Mouse (Mus musculus) gastrocnemius, adult 8-10 months (tissue): ENCODE measurements around the gene Paqr5. TPM values are rescaled to one million over a fixed set of nuclear protein-coding genes. Genes with fewer than 3 reads are reported as not detected.

Source experiments
- DNase-seq, 2 experiments: peaks; one replicate each; pipeline ENCODE4 v3.0.0; 2022; ENCODE audit warnings: low spot score in 2 of 2
- total RNA-seq, 4 experiments: library from RNA; stranded (reverse); gene quantifications; 2 replicates each; pipeline ENCODE4 v1.2.4; 2022

Gene Paqr5
- total RNA-seq, 4 experiments from 2014 or later, result not detected

GRCm38 (mm10) chr9:62013316-62014097 lies 13.1 kb downstream of the Paqr5 start:
- no peak for DNase-seq

- DNase-seq, result no peak
Measured at GRCm38 (mm10) chr9:62008360-62008759, 18.3 kb downstream of the Paqr5 start.

DNA sequence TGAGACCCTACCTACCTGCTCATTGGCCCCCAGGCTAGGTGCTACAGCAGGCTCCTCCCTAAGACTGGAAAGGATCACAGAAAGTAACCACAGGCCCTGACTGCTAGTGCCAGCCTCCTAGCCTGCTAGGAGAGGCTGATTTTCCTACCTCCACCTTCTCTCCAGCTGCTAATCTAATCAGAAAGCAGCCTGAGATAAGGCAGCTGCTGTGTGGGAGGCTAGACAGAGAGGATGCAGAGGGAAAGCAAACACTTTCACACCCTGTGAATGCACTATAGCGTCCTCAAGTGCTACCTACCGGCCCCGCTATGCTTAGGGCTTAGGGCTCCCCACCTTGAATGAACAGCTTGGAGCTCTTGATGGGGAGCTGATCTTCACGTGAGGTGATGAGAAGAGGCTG lies 19.6 kb downstream of the Paqr5 start:
- DNase-seq, result no peak

DNA sequence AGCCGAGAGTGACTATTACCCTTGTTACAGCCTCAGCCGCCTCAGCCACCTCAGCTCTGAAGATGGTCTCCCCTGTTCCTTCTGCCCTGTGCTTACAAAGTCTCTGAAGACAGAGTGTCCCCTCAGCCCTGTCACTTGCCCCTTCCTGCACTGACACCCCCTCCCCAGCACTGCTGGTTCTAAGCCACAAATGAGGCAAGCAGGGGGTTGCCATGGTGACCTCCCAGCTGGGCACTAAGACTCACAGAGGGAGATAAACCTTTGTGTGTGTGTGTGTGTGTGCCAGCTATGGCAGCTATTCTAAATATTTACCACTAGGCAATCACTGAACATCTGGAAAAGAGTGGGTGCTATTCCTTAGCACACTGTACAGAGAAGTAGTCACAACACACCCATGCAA lies 23.0 kb downstream of the Paqr5 start:
- no peak for DNase-seq

GRCm38 (mm10) chr9:61999653-62000420 lies 26.8 kb downstream of the Paqr5 start:
- no peak for DNase-seq

DNA sequence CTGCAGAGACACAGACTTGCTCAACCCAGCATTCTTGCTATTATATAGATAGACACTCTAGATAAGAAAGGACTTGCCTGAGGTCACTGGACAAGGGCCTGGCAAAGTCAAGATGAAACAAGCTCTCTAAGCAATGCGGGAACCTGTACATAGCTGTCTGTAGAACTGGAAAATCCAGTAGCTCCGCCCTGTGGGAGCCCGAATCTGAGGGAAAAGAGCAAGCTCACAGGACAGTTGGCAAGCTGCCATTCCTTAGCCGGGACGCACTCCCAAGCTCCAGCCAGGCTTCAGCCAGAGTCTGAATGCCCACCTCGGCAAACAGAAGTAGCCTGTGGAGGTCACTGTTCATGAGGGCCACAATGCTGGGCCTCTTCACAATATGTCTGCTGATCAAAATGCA lies 28.8 kb downstream of the Paqr5 start:
- no peak for DNase-seq

- no peak for DNase-seq
Measured at GRCm38 (mm10) chr9:61991158-61991557, 35.5 kb downstream of the Paqr5 start.

GRCm38 (mm10) chr9:61990738-61991137 lies 35.9 kb downstream of the Paqr5 start:
- DNase-seq, result no peak

DNA sequence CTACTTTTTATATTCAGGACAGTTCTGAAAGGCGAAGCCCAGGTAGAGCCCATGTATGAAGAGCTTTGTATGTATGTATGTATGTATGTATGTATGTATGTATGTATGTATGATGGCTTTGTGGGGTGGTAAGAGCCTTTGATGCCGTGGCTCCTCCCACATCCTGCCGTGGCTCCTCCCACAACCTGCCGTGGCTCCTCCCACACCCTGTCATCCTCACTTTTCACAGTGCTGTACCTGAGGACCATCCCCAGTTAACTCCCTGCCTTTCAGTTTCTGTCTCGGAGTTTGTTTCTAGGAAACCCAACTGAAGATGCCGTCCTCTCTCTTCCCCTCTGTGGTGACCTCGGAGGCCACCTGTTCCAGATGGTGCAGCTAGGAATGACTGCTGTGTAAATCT lies 40.6 kb downstream of the Paqr5 start:
- DNase-seq, result no peak

GRCm38 (mm10) chr9:61985183-61985863 lies 41.3 kb downstream of the Paqr5 start:
- DNase-seq, result peak in 1 of 2 experiments; percentile 33

DNA sequence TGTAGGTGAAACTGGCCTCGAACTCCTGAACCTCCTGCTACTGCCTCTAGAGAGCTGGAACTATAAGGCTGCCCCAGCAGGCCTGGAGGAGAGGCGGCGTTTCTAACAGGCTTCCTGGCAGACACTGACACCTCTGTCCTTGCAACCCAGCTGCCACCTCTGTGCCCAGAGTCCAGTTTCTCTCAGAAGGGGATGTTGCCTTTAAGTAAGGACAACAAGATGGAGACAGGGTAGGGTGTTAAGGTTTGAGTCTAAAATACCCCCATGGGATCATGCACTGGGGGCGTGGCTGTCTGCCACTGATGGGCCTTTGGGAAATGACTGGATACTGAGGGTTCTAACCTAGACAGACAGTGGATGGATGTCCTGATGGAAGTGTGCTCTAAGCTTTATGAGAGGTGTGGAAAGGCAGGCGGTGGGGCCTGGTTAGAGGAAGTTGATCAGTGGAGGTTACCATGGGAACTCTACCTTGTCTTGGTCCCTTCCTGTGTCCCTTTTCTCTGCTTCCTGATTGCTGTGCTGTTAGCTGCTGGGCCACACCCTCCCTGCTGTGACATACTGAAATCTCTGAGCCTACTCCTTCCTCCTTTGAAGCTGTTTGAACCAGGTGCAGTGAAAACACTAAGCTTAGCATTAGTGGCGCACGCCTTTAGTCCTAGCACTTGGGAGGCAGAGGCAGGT lies 43.6 kb downstream of the Paqr5 start:
- no peak for DNase-seq

DNA sequence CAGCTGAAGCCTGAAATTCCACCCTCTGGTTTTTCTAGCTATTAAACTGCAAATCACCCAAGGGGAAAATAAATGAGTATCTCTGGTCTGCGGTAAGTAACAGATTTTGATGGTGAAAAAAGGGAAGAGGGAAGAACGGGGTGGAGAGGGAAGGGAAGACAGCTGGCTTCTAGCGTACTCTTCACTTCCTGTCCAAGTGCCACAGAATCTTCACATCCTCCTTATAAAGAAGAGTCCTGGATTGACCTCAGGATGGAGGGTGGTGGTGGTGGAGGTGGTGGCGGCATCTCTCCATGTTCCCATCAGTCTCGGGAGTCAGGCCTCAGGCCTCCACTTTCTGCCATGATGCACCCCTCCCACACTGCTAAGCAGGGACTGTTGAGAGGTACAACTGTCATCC lies 44.8 kb downstream of the Paqr5 start:
- DNase-seq, result no peak

- DNase-seq, result no peak
Measured at GRCm38 (mm10) chr9:61979983-61980382, 46.7 kb downstream of the Paqr5 start.

GRCm38 (mm10) chr9:61977258-61977945 lies 49.3 kb downstream of the Paqr5 start:
- no peak for DNase-seq

- no peak for DNase-seq
Measured at GRCm38 (mm10) chr9:61972031-61972430, 54.6 kb downstream of the Paqr5 start.

GRCm38 (mm10) chr9:61971045-61971444 lies 55.6 kb downstream of the Paqr5 start:
- no peak for DNase-seq

DNA sequence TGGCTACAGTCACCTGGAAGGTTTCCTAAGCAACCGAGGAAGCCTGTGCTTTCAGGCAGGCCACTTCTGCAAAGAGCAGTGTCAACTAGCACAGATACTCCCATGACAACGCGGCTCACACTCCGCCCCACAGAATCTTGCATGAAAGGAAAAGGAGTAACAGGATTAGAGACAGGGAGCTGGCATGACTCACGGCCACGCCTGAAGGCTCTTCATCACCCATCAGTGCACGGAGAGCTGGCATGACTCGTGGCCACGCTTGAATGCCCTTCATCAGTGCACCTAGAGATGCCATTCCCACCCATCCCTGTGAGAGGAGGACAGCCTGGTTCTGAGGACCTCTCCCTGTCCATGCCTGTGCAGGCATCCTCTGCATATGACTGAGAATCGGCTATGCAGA lies 59.3 kb downstream of the Paqr5 start:
- DNase-seq, result no peak

GRCm38 (mm10) chr9:61965987-61966386 lies 60.7 kb downstream of the Paqr5 start:
- DNase-seq, result no peak

- DNase-seq, result peak; percentile 42 to 44
Measured at GRCm38 (mm10) chr9:61965411-61965930, 61.2 kb downstream of the Paqr5 start.

DNA sequence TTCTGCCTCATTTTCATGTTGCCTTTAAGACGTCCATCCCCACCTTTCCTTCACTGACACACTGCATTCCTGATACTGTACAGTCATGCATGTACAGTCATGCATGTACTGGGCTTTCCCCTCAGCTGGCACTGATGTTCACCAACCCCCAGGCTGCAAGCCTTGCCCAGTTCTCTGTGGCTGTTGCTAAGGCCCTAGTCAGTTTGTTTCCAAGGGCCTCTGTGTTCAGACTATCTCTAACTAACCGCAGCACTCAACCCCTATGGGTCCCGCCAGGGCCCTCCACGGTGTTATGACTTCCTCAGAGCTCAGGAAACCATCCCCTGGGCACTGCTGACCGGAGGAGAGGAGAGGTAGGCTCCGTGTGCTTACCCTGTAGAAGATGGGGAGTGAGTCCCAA lies 63.3 kb downstream of the Paqr5 start:
- DNase-seq, result no peak

DNA sequence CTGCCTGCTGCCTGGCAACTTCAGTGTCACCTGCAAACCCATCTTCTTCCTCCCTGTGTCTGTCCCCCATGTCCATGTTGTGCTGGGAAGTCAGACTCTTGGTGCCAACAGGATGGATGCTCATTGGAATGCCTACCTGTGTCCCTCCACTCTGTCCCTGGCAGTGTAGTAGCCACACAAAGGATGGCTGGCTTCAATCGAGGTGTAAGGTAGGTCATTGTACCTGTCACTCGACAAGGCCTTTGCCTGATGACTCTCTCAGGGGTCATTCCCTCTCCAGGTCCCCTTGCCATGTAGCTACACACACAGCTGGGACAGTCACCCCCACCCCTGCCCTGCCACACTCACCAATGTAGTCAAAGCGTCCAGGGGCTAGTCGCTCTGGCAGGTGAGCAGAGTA lies 65.5 kb downstream of the Paqr5 start:
- DNase-seq, result no peak
